Mouse (Mus musculus): Measurements from ENCODE around the gene Cox6a2. TPM values are rescaled to one million over a fixed set of nuclear protein-coding genes. Genes with fewer than 3 reads are reported as not detected.

Cox6a2 gene
- total RNA-seq (2021), result 1,000 to 10,000 TPM; 2,762 to 2,913 TPM
- long read RNA-seq, experiment 1, transcript Cox6a2-201 (3 exons, 680 nt), result major isoform, 4,150 of 6,866 reads
- long read RNA-seq, experiment 1, partial matches to known transcripts, result 2,705 of 6,866 reads
- long read RNA-seq, experiment 1, other reads (novel, unspliced or antisense), result 11 of 6,866 reads
- long read RNA-seq, experiment 2, transcript Cox6a2-201 (3 exons, 680 nt), result major isoform, 2,946 of 5,463 reads
- long read RNA-seq, experiment 2, partial matches to known transcripts, result 2,513 of 5,463 reads
- long read RNA-seq, experiment 2, other reads (novel, unspliced or antisense), result 4 of 5,463 reads

DNA sequence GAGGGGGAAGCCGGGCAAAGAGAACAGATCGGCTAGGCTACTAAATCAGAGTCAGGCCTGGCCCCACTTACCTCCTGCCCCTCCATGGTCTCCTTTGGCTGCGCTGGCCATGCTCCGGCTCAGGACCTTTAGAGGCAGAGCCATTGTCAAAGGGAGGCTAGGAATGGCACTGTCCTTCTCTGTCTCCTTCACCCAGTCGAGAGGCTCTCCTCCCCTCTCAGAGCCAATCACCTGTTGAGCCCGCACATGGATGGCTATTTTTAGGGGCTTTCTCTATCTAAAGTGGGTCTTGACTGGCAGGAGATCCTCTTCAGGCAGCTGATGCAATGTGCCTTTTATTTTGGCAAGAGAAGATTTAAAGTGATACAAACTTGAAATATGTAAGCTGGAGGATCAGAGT, at the start of gene Cox6a2:
TSS of gene Cox6a2 (minus strand) at position 236 of the 400 bp plus-strand sequence.
- peak; percentile 71 to 84 for DNase-seq

DNA sequence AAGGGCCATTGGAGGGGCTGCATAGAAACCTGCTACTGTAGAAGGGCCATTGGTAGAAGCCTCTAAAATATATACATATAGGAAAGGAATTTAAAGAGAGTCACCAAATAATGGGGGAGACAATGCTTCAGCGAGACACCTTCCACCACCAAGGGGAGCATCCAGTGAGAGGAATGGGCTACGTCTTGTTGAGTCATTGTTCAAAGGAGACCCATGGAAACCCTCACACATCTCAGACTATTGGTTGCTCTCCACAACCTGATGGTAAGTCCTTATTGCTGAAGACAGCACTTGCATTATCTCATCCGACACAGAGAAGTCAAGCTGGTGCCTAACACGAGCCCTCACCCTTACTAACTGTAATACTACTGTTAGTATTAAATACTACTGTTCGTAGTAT, 49.6 kb upstream of the Cox6a2 start:
- no peak for DNase-seq

DNA sequence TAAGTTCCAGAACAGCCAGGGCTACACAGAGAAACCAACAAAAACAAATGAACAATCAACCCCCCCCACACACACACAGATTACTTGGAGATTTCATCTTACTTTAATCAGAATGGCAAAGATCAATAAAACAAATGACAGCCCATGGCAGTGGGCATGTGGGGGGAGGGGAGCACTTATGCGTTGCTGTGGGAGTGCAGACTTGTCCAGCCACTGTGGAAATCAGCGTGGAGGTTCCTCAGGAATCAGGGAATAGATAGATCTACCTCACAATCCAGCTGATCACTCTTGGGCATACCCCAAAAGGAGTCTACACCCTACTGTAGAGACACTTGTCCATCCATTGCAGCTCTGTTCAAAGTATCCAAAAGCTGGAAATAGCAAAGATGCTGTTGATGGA, 48.8 kb upstream of the Cox6a2 start:
- no peak for DNase-seq

DNA sequence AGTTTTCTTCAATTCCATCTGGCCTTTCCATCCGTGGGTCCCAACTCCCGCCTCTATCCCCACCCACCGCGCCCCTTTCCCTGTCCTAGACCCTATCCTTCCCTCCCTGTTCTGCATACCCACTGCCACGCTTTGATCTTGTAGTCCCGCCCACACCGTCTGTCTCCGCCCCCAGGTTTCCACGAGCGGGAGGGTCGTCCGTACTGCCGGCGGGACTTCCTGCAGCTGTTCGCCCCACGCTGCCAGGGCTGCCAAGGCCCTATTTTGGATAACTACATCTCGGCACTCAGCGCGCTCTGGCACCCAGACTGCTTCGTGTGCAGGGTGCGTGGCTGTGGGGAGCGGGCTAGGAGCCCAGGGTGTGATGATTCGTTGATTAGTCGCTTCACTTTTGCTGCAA, 46.4 kb upstream of the Cox6a2 start:
- no peak for DNase-seq

DNA sequence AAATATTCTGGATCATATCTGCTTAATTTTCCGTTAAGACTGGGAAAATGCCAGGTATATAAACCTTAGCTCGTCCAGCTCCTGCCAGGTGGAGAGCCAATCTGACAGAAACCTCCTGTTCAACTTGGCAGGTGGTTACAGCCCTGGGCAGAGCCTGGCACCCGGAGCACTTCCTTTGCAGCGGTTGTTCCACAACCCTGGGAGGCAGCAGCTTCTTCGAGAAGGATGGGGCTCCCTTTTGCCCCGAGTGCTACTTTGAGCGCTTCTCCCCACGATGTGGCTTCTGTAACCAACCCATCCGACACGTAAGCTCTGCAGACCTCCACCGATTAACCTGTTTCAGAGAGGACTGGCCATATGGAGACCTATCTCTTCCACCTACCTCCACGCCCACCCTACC, 45.8 kb upstream of the Cox6a2 start:
- DNase-seq, result no peak

DNA sequence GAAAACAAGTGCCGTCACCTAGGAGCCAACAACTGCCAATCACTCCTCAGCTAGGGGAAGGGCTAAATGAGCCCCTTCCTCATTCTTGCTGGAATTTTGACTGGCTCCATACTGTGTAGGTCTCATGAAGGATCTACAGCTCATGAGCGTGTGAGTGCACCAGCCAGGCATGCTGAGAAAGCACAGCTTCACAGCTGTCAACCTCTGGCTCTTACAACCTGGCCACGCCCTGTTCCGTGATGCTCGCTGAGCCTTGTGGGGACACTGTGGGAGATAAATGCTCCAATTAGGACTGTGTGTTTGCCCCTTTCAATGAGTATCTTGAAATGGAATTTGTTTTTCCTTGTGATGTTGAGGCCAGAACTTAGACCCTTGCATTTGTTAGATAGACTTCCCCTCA, 43.8 kb upstream of the Cox6a2 start:
- DNase-seq, result no peak

DNA sequence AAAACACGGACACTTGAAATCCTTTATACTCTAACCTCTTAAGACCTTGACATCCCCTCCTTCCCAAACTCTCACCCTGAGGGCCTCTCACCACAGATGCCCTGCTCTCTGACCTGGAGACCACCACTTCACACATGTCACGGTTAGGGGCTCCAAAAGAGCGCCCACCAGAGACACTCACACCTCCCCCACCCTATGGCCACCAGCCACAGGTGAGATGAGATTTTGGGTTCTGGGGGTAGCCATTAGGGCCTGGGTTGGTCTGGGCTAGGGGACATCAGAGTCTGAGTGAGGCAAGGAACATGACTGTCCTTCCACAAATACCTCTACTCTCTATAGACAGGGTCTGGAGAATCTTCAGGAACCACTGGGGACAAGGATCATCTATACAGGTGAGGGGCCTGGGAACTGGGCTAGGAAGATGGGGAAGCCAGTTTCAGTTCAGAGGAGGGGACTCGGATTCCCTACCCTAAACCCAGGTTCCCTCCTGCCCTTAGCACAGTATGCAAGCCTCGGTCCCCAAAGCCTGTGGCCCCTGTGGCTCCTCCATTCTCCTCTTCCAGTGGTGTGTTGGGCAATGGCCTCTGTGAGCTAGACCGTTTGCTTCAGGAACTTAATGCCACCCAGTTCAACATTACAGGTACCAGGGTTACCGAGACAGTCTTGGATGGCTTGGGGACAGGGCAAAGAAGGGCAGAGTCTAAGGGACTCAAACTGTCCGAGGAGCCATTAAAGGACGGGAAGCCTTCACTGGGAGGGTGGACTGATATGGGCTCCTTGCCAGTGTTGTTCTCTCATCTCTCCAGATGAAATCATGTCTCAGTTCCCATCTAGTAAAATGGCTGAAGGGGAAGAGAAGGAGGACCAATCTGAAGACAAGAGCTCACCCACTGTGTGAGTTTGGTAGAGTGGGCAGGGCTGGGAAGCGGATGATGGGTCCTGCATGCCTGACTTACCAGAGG, 42.2 kb upstream of the Cox6a2 start:
- no peak for DNase-seq

DNA sequence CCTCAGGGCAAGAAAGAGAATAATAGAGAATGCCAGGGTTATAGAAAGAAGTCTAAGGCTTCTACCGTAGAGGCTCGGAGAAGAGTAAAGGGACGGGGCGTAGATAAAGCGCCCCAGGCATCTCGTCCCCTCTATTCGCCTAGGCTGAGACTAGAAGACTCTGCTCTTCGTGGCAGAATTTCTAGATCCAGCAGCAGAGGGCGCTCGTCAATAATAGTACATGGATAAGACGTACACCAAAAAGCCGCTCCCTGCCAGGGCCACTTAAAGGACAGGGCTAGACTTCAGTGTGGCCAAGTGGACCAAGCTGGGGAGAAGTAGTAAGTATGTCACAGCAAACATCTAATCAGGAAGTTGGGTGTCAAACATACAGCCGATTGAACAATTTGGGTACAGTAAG, 41.3 kb upstream of the Cox6a2 start:
- peak; percentile 90 to 94 for DNase-seq

DNA sequence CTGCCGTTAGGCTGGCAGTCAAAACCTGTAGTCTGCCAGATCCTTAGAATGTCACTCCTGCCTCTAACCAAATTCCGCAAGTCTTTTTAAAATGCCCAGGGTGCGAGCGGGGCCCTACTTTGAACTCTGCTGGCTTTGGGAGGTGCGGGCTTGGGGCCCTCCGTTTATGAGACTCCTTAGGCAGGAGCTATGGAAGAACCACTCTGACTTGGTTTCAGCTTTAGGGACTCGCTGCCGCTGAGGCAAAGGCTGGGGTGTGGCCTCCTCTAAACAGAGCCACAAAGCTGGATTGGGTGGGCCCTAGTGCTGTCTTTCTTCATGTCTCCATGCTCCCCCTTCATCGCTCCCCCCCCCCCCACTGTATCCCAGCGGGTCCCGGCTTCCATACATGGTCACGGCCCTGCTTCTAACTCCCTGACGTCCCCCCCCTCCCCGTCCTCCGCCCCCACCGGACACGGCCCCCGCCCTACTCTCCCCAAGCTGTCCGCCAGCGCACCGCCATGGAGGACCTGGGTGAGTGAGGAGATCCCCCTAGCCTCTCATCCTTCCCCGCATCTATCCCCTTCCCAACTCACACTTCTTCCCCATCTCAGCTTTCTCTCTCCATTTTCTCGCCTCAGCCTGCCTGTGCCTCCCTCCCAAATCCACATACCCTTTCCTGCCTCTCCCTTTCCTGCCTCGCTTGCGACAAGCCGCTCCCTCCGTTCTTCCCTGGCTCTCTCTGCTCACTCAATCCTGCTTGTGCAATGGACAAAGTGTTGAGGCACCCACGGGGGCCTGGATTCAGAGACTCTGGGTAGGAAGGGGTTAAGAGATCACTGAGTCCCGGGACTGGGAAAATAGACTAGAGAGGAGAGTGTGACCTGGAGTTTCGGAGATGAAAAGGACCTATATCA, 40.6 kb upstream of the Cox6a2 start, which contains the start of gene Tgfb1i1:
TSS of gene Tgfb1i1 (plus strand) at position 317 of the 896 bp plus-strand sequence.
- peak; percentile 81 to 82 for DNase-seq

DNA sequence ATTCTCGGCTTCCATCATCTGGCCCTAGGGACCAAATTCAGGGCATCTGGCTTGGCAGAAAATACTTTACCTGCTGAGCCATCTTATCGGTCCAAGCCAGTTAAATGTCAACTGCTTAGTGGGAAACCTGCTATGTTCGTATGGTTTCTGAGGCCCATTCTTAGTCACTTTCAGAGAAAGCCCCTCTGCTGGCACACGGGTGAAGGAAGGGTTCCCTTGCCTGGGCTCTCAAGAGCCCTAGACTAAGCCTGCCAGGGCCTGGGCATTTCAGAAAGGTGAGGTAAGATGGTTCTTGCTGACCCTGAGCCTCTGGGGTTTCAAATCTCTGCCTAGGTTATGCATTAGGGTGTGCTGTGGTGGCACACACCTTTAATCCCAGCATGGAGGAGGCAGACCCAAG, 39.4 kb upstream of the Cox6a2 start:
- DNase-seq, result no peak

DNA sequence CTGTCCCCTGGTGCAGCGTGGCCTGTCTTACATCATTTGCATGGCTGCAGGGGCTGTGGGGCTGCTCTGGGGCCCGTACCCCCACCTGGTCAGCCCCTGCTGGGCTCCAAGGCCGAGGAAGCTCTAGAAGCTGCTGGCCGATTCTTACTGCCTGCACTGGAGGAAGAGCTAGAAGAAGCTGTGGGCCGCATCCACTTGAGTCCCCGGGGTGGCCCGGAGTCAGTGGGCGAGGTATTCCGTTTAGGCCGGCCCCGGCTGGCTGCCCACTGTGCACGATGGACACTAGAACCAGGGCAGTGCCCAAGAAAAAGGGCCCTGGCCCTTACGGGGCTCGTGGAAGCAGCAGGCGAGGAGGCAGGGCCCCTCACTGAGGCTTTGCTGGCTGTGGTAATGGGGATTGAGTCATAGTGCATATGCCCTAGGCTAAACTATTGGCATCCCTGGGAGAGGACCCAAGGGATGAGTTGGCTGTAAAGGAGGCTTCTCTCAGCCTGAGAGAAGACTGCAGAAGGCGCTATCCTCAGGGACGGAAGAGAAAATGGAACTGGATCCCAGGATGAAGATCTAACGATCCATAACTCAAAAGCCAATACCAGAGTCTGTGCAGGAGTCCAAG, 38.3 kb upstream of the Cox6a2 start:
- DNase-seq, result no peak

DNA sequence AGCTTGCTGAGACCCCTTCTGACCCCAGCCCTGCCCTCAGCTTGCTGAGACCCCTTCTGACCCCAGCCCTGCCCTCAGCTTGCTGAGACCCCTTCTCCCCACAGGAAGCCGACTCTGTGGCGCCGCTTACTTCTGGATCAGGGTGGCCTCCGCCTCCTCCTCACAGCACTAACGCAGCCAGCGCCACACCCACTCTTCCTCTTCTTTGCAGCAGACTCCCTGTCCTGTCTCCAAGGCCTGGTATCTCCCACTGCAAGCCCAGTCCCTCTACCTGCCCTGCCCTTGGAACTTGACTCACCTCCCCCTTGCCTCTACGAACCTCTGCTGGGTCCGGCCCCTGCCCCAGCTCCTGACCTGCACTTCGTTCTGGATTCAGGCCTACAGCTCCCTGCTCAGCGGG, 37.7 kb upstream of the Cox6a2 start:
- DNase-seq, result peak in 1 of 2 experiments; percentile 51

DNA sequence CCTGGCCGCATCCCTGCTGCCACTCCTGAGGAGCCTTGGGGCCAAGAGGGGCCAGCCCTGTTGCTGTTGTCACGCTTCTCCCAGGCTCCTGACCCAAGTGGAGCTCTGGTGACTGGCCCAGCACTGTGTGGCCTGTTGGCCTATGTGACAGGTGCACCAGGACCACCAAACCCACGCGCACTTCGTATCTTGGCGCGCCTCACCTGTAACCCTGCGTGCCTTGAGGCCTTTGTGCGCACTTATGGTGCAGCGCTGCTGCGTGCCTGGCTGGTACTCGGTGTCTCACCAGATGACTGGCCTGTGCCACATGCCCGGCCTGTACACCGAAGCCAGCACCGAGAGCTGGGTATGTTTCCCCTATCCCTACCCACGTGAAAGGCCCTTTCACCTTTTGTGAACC, 36.1 kb upstream of the Cox6a2 start:
- DNase-seq, result no peak

DNA sequence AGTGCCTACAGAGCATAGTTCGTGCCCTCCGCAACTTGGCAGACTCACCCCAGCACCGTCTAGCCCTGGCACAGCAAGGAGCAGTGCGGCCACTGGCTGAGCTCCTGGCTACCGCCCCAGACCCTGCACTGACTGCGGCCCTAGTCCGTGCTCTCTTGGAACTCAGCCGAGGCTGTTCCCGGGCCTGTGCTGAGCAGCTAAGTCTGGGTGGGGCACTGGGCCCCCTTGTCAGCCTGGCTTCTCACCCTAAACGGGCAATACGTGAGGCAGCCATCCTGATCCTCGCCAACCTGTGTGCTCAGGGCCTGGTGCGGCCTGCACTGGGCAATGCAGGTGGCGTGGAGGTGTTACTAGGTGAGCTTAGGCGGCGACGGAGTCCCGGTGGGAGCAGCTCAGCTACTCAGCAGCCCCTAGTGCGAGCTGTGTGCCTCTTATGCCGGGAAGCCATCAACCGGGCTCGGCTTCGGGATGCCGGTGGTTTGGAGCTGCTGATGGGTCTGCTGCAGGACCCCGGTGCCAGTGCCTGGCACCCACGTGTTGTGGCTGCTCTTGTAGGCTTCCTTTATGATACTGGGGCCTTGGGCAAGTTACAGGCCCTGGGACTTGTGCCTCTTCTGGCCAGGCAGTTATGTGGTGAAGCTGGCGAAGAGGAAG, 34.1 kb upstream of the Cox6a2 start:
- no peak for DNase-seq

DNA sequence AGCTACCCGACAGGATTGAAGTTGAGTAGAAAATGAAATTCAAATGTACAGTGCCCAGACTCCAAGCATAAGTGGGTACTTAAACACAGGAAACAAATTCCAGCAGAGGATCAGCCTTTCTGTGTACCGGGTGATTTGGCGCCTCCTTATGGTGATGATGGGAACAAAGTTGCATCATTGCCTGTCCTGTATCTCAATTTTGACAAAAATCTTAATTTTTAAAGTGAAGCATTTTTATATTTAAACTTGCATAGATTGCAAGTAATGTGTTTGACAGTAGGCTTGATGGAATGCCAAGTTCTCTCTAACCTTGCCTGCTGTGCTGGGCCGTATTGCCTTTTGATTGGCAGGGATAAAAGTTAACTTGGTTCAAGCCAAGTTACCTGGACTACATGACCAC, 32.8 kb upstream of the Cox6a2 start:
- DNase-seq, result no peak

DNA sequence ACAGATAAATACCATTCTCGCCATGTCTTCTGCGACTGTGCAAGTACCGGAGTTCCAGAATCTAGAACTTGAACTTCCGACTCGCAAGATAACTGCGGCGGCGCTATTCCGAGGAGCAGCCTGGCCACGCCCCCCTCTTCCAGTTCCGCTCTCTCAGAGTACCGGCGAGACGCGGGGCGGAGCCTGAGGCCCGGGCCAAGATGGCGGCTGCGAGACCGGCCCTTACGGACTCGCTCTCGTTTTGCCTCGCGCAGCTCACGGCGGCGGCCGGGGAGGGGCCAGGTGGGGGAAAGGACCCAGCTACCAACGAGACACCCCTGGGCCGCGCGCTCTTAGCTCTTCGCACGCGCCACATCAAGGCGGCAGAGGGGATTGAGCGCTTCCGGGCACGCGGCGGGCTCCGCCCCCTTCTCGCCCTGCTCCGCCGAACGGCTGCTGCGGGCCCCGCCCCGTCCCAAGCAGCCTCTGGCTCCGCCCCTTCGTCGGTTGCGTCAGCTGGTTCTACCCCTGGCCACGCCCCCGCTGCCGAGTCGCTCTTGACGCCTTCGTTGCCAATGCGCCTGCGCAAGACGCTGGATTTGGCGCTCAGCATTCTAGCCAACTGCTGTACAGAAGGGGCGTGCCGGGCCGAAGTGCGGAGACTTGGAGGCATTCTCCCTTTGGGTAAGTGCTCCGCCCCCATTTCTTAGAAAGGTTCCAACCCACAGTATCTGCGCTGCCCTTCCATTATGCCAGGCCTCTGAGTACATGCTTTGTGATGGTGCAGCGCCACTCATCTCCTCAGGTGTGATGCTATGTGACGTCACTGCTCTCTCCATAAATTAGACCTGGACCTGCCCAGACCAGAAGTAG, 32.0 kb upstream of the Cox6a2 start, which contains the start of gene 9130023H24Rik:
TSS of gene 9130023H24Rik (minus strand) at position 105 of the 852 bp plus-strand sequence.
- DNase-seq, result peak; percentile 99 to 100

DNA sequence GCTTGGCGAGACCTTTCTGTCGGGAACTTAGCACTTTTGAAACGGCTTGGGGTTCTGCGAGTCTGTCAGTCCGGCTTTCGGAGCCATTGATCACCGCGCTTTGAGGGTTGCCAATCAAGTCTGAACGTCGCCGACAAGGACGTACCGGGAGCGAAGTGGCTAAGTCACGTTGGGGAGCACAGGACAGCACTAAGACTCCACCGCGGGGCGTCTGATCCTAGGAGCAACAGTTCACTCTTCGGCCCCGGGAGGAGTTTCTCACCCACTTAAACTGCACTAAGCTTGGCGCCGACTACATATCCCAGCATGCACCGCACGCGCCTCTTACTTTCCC, 31.4 kb upstream of the Cox6a2 start:
- DNase-seq, result no peak

DNA sequence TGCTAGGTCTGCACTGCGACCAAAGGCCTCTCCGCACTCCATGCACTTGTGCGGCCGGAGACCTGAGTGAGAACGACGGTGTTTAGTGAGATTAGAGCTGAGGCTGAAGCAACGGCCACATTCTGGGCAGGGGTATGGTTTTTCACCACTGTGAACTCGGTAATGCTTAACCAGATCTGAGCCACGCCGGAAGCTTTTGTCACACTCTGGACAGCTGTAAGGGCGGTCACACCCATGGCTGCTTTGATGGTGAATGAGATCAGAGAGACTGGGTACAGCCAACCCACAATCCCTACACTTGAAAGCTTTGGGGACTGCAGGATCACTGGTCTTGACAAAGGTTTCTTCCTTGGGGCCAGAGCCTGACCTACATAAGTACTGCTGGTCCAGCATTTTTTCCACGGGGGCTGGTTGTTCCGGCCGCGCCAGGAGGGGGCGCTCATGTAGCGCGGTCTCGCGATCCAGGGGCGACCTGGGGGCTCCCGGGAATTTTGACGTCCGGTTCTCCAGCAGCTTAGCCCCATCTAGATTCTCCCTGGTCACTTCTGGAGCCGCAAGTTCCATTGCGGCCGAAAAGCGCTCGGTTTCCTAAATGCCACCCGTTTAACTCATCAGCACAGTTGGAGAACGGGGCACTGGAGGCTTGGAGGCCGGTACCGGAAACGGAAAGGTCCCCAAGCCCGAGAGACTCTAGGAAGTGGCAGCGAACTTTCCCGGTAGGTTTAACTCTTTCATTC, 30.8 kb upstream of the Cox6a2 start, which contains the start of gene Armc5:
TSS of gene Armc5 (plus strand) at position 487 of the 737 bp plus-strand sequence.
- peak; percentile 88 to 92 for DNase-seq

DNA sequence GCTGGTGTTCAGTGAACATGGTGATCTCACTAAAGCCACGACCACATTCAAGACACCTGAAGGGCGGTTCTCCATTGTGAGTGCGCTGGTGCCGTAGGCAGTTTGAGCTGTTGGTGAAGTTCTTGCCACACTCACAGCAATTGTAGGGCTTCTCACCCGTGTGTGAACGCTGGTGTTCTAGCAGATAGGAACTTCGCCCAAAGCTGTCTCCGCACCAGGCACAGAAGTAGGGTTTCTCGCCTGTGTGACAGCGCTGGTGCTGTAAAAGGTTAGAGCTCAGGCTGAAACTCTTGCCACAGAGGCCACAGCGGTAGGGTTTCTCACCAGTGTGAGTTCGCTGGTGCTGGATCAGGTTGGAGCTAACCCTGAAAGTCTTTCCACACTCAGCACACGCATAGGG, 30.2 kb upstream of the Cox6a2 start:
- no peak for DNase-seq

Measured in heart, adult 18-20 months (tissue).